Mouse (Mus musculus) forebrain, embryonic 14.5 days (tissue): Measurements from ENCODE around the gene Cebpa. TPM values are rescaled to one million over a fixed set of nuclear protein-coding genes. Genes with fewer than 3 reads are reported as not detected.

ENCODE experiments used
- ATAC-seq: fragments of 200-750 bp; cut with Nextera tagmentation; 2 replicates; pipeline ENCODE4 v1.8.0; 2017; ENCODE audit warnings: mild to moderate bottlenecking, moderate library complexity
- DNase-seq: peaks from one replicate; pipeline ENCODE4 v3.0.0-alpha.2; 2015; ENCODE audit warnings: low spot score
- H3K27ac ChIP-seq: fragments of 300-500 bp; sonication (generic); 2 replicates; pipeline ENCODE4 v1.5.1; 2014; ENCODE audit warnings: low read depth, mild to moderate bottlenecking, control low read depth, low read length, moderate library complexity
- H3K27me3 ChIP-seq: fragments of 300-500 bp; sonication (generic); replicated peaks from 2 replicates; pipeline ENCODE4 v1.6.1; 2014; ENCODE audit warnings: low read length, control low read depth, mixed read lengths; ENCODE audit not compliant: control insufficient read depth, insufficient read depth
- H3K36me3 ChIP-seq: fragments of 300-500 bp; sonication (generic); 2 replicates; pipeline ENCODE4 v1.6.1; 2014; ENCODE audit warnings: low read length, control low read depth; ENCODE audit not compliant: control insufficient read depth, insufficient read depth
- H3K4me1 ChIP-seq: fragments of 300-500 bp; sonication (generic); 2 replicates; pipeline ENCODE4 v1.6.1; 2014; ENCODE audit warnings: antibody characterized with exemption, low read length, control low read depth; ENCODE audit not compliant: control insufficient read depth, insufficient read depth
- H3K4me2 ChIP-seq: fragments of 300-500 bp; sonication (generic); 2 replicates; pipeline ENCODE4 v1.6.1; 2014; ENCODE audit warnings: mild to moderate bottlenecking, control low read depth, low read length
- H3K4me3 ChIP-seq: fragments of 300-500 bp; sonication (generic); 2 replicates; pipeline ENCODE4 v1.5.1; 2014; ENCODE audit warnings: low read depth, low read length, control low read depth
- H3K9ac ChIP-seq: fragments of 300-500 bp; sonication (generic); 2 replicates; pipeline ENCODE4 v1.6.1; 2014; ENCODE audit warnings: mild to moderate bottlenecking, low read length, control low read depth, moderate library complexity
- H3K9me3 ChIP-seq: fragments of 300-500 bp; sonication (generic); replicated peaks from 2 replicates; pipeline ENCODE4 v1.6.1; 2016; ENCODE audit warnings: low read length, control low read depth, mixed read lengths; ENCODE audit not compliant: control insufficient read depth
- WGBS: fragments of 180-500 bp; shearing (Covaris S2); extraction: QIAGEN DNeasy Blood & Tissue Kit; methylation state at CpG from one replicate; pipeline ENCODE4 v1.1.7; 2014; 5-methylcytosine and 5-hydroxymethylcytosine counted together
- polyA plus RNA-seq: library from polyadenylated mRNA; unstranded; fragments of >200 nt; fragmentation: Nextera tagmentation; extraction: Ambion mirVana; gene quantifications from 2 replicates; pipeline ENCODE4 v1.2.1, GENCODE M21; 2014

The Cebpa gene
- 0.38 and 0.62 TPM in 2 replicates for polyA plus RNA-seq

- peak; percentile 93 for DNase-seq
- peak within 1 kb of the TSS; percentile 48 for H3K4me3 ChIP-seq
- WGBS, result under 1% methylated on average over 50 of the region's 50 CpGs
- H3K4me2 ChIP-seq, result peak within 1 kb of the TSS; percentile 98
- no peak within 1 kb of the TSS for H3K27ac ChIP-seq
- ATAC-seq, result peak; percentile 92
- H3K9me3 ChIP-seq, result no peaks in the 10 kb centered on the region
- H3K9ac ChIP-seq, result peak within 1 kb of the TSS; percentile 56
- no peaks in the 10 kb centered on the region for H3K36me3 ChIP-seq
- H3K4me1 ChIP-seq, result peaks cover 7% of the 10 kb centered on the region
- peaks cover 70% of the 10 kb centered on the region for H3K27me3 ChIP-seq
These were observed at the start of gene Cebpa for GRCm38 (mm10) chr7:35118841-35119413. TSS of gene Cebpa (plus strand) at chr7:35119293.

DNA sequence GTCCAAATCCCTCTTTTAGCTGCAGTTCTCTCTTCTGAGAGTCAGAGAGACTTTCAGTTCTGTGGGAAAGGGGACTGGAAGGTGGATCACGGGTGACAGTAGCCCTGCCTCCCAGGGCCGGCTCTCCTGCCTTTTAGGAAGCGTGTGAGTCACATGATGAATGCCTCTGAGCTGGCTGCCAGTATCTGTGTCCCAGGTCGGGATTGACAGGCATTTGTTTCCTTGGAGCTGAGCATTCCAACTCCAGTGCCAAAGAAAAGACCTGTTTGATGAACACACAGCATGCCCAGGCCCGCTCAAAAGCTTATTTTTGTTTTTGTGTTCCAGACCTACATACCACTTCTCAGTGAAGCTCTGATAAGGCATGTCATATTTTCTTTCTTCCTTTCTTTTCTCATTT is 42.4 kb upstream of the Cebpa start:
- H3K9me3 ChIP-seq, result no peaks in the 10 kb centered on the region
- H3K4me3 ChIP-seq, result no peak overlapping the region
- no peak for ATAC-seq
- H3K9ac ChIP-seq, result no peak overlapping the region
- peak; percentile 12 for DNase-seq
- no peaks in the 10 kb centered on the region for H3K36me3 ChIP-seq
- no peak overlapping the region for H3K4me2 ChIP-seq
- no peaks in the 10 kb centered on the region for H3K27me3 ChIP-seq
- no peak overlapping the region for H3K27ac ChIP-seq
- WGBS, result 38% methylated on average over 5 of the region's 5 CpGs
- no peaks in the 10 kb centered on the region for H3K4me1 ChIP-seq

GRCm38 (mm10) chr7:35080843-35081338 is 38.2 kb upstream of the Cebpa start:
- no peaks in the 10 kb centered on the region for H3K9me3 ChIP-seq
- H3K4me2 ChIP-seq, result no peak overlapping the region
- H3K27ac ChIP-seq, result no peak overlapping the region
- DNase-seq, result no peak
- WGBS, result 56% methylated on average over 10 of the region's 10 CpGs
- peaks cover 1% of the 10 kb centered on the region; the same call in 1 of the 2 replicates for H3K4me1 ChIP-seq
- H3K4me3 ChIP-seq, result no peak overlapping the region
- ATAC-seq, result no peak
- H3K27me3 ChIP-seq, result no peaks in the 10 kb centered on the region
- no peak overlapping the region for H3K9ac ChIP-seq
- no peaks in the 10 kb centered on the region for H3K36me3 ChIP-seq

- Histone ChIP-seq H3K4me1 (peaks cover 8% of the 10 kb centered on the region), H3K9ac (no peak overlapping the region), H3K4me2 (no peak overlapping the region), H3K36me3 (no peaks in the 10 kb centered on the region), H3K27me3 (no peaks in the 10 kb centered on the region), H3K27ac (no peak overlapping the region), H3K4me3 (no peak overlapping the region), H3K9me3 (no peaks in the 10 kb centered on the region)
- WGBS, result 86% methylated on average over 9 of the region's 9 CpGs
- DNase-seq, result no peak
- no peak for ATAC-seq
These were observed 37.5 kb upstream of the Cebpa start for GRCm38 (mm10) chr7:35081406-35082104.

- H3K4me2 ChIP-seq, result no peak overlapping the region
- H3K27ac ChIP-seq, result no peak overlapping the region
- no peaks in the 10 kb centered on the region for H3K36me3 ChIP-seq
- ATAC-seq (no peak), DNase-seq (no peak)
- no peaks in the 10 kb centered on the region for H3K9me3 ChIP-seq
- no peak overlapping the region for H3K9ac ChIP-seq
- 81% methylated on average over 12 of the region's 12 CpGs for WGBS
- H3K4me1 ChIP-seq, result peaks cover 17% of the 10 kb centered on the region
- no peaks in the 10 kb centered on the region for H3K27me3 ChIP-seq
- no peak overlapping the region for H3K4me3 ChIP-seq
These were observed 34.3 kb upstream of the Cebpa start for GRCm38 (mm10) chr7:35084565-35085360.

GRCm38 (mm10) chr7:35086271-35086861 is 32.7 kb upstream of the Cebpa start:
- peak overlapping the region; percentile 18; the same call in 1 of the 2 replicates for H3K4me3 ChIP-seq
- no peaks in the 10 kb centered on the region for H3K27me3 ChIP-seq
- no peaks in the 10 kb centered on the region for H3K36me3 ChIP-seq
- under 1% methylated on average over 21 of the region's 21 CpGs for WGBS
- no peaks in the 10 kb centered on the region for H3K9me3 ChIP-seq
- DNase-seq, result peak; percentile 84
- H3K4me2 ChIP-seq, result peak overlapping the region; percentile 52
- H3K9ac ChIP-seq, result no peak overlapping the region
- H3K4me1 ChIP-seq, result peaks cover 17% of the 10 kb centered on the region
- H3K27ac ChIP-seq, result 0 out of 2 replicates have a peak overlapping the region, but pooled peaks have one; percentile 7
- peak; percentile 81 for ATAC-seq

DNA sequence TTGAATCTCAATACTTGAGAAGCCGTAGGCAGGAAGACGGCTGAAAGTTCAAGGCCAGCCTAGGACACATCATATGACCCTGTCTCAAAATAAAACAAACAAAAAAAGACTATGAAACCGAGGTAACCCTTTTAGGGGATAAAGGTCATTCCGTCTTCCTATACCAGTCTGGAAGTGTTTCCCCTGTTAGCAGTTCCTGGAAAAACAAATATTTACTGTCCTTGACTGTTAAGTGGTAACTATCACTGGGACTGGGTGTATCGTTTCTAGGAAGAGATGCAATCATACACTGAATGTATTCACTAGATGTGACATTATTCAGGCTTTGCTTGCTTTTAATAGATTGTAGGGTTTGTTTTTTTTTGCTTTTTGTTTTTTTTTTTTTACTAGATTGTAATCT is 28.5 kb upstream of the Cebpa start:
- H3K36me3 ChIP-seq, result no peaks in the 10 kb centered on the region
- no peaks in the 10 kb centered on the region for H3K27me3 ChIP-seq
- H3K27ac ChIP-seq, result no peak overlapping the region
- H3K9ac ChIP-seq, result no peak overlapping the region
- no peaks in the 10 kb centered on the region for H3K9me3 ChIP-seq
- H3K4me1 ChIP-seq, result peaks cover 17% of the 10 kb centered on the region
- H3K4me3 ChIP-seq, result no peak overlapping the region
- no peak overlapping the region for H3K4me2 ChIP-seq
- ATAC-seq (no peak), DNase-seq (no peak)
- WGBS, result 86% methylated on average over 5 of the region's 5 CpGs

- no peak overlapping the region for H3K4me2 ChIP-seq
- 82% methylated on average over 9 of the region's 9 CpGs for WGBS
- no peak for ATAC-seq
- H3K27me3 ChIP-seq, result no peaks in the 10 kb centered on the region
- no peaks in the 10 kb centered on the region for H3K4me1 ChIP-seq
- H3K4me3 ChIP-seq, result no peak overlapping the region
- DNase-seq, result no peak
- no peaks in the 10 kb centered on the region for H3K9me3 ChIP-seq
- no peak overlapping the region for H3K27ac ChIP-seq
- no peak overlapping the region for H3K9ac ChIP-seq
- no peaks in the 10 kb centered on the region for H3K36me3 ChIP-seq
These were observed 24.0 kb upstream of the Cebpa start for GRCm38 (mm10) chr7:35094975-35095678.
